Mouse (Mus musculus): Measurements from ENCODE around the gene Olfr613. TPM values are rescaled to one million over a fixed set of nuclear protein-coding genes. Genes with fewer than 3 reads are reported as not detected.
"Not testable (repeated sequence)": the region's sequence is repeated elsewhere in the genome, so short reads cannot be mapped to it uniquely, and the experiment has no call there.

The Olfr613 gene
- not detected for total RNA-seq (2021)
- long read RNA-seq, experiment 1: 0 reads
- long read RNA-seq, experiment 2: 0 reads

- DNase-seq: no peak
Measured at GRCm38 (mm10) chr7:103547774-103548173, at the start of gene Olfr613. TSS of gene Olfr613 (plus strand) at chr7:103548074.

GRCm38 (mm10) chr7:103512022-103512421, 35.9 kb upstream of the Olfr613 start, which contains the start of gene Olfr610:
TSS of gene Olfr610 (minus strand) at chr7:103512122.
- DNase-seq: no peak

GRCm38 (mm10) chr7:103520746-103521145, 27.1 kb upstream of the Olfr613 start, which contains the start of gene Olfr611:
TSS of gene Olfr611 (minus strand) at chr7:103520846.
- DNase-seq: not testable (repeated sequence)

GRCm38 (mm10) chr7:103542617-103543016, 5.3 kb upstream of the Olfr613 start, which contains the start of gene Olfr612:
TSS of gene Olfr612 (minus strand) at chr7:103542717.
- DNase-seq: not testable (repeated sequence)

- no peak for DNase-seq
Measured at GRCm38 (mm10) chr7:103555779-103556178, 7.9 kb downstream of the Olfr613 start, which contains the start of gene Olfr615. TSS of gene Olfr615 (plus strand) at chr7:103556079.

- DNase-seq: no peak
Measured at GRCm38 (mm10) chr7:103569043-103569442, 21.2 kb downstream of the Olfr613 start, which contains the start of gene Olfr616. TSS of gene Olfr616 (minus strand) at chr7:103569143.

- DNase-seq: no peak
Measured at GRCm38 (mm10) chr7:103572761-103573160, 24.9 kb downstream of the Olfr613 start, which contains the start of gene Olfr617. TSS of gene Olfr617 (plus strand) at chr7:103573061.

GRCm38 (mm10) chr7:103589803-103590202, 41.9 kb downstream of the Olfr613 start, which contains the start of gene Olfr618:
TSS of gene Olfr618 (plus strand) at chr7:103590103.
- DNase-seq: no peak

GRCm38 (mm10) chr7:103600275-103600674, 52.4 kb downstream of the Olfr613 start, which contains the start of gene Olfr619:
TSS of gene Olfr619 (plus strand) at chr7:103600575.
- no peak for DNase-seq

Small RNA genes within 50 kb of the gene (microRNA-seq; reads per million reads assigned to microRNA genes)
- 0 reads per million in 2 experiments for gene Gm26506

Other genes with a start within 250 kb of the Olfr613 start
- gene Olfr596, start 242.4 kb upstream of the Olfr613 start, total RNA-seq (2021): not detected
- gene Olfr597, start 231.8 kb upstream of the Olfr613 start, total RNA-seq (2021): not detected
- gene Olfr598, start 224.5 kb upstream of the Olfr613 start, total RNA-seq (2021): not detected
- gene Olfr599, start 212.2 kb upstream of the Olfr613 start, total RNA-seq (2021): not detected
- not detected for gene Olfr600, start 198.4 kb upstream of the Olfr613 start, total RNA-seq (2021)
- gene Olfr601, start 185.4 kb upstream of the Olfr613 start, total RNA-seq (2021): not detected
- not detected for gene Olfr603, start 161.9 kb upstream of the Olfr613 start, total RNA-seq (2021)
- not detected for gene Usp17lc, start 133.0 kb upstream of the Olfr613 start, total RNA-seq (2021)
- not detected for gene Olfr605, start 102.6 kb upstream of the Olfr613 start, total RNA-seq (2021)
- gene Olfr606, start 99.0 kb upstream of the Olfr613 start, total RNA-seq (2021): not detected
- gene Olfr607, start 83.9 kb upstream of the Olfr613 start, total RNA-seq (2021): not detected
- gene Olfr608, start 78.2 kb upstream of the Olfr613 start, total RNA-seq (2021): not detected
- gene Olfr609, start 50.0 kb upstream of the Olfr613 start, total RNA-seq (2021): not detected
- gene Olfr610, start 36.0 kb upstream of the Olfr613 start, total RNA-seq (2021): not detected
- gene Olfr611, start 27.2 kb upstream of the Olfr613 start, total RNA-seq (2021): not detected
- not detected for gene Olfr612, start 5.4 kb upstream of the Olfr613 start, total RNA-seq (2021)
- not detected for gene Olfr615, start 8.0 kb downstream of the Olfr613 start, total RNA-seq (2021)
- not detected for gene Olfr616, start 21.1 kb downstream of the Olfr613 start, total RNA-seq (2021)
- not detected for gene Olfr617, start 25.0 kb downstream of the Olfr613 start, total RNA-seq (2021)
- gene Olfr618, start 42.0 kb downstream of the Olfr613 start, total RNA-seq (2021): not detected
- not detected for gene Olfr619, start 52.5 kb downstream of the Olfr613 start, total RNA-seq (2021)
- not detected for gene Olfr620, start 64.5 kb downstream of the Olfr613 start, total RNA-seq (2021)
- gene Olfr622, start 94.6 kb downstream of the Olfr613 start, total RNA-seq (2021): not detected
- gene Olfr623, start 115.6 kb downstream of the Olfr613 start, total RNA-seq (2021): not detected
- gene Olfr624, start 123.1 kb downstream of the Olfr613 start, total RNA-seq (2021): not detected
- gene Olfr625-ps1, start 134.6 kb downstream of the Olfr613 start, total RNA-seq (2021): not detected
- gene Olfr243, start 166.6 kb downstream of the Olfr613 start, total RNA-seq (2021): not detected
- not detected for gene Olfr628, start 182.3 kb downstream of the Olfr613 start, total RNA-seq (2021)
- not detected for gene Olfr629, start 196.9 kb downstream of the Olfr613 start, total RNA-seq (2021)
- not detected for gene Olfr630, start 209.3 kb downstream of the Olfr613 start, total RNA-seq (2021)
- not detected for gene Olfr69, start 223.5 kb downstream of the Olfr613 start, total RNA-seq (2021)
- gene Olfr68, start 231.6 kb downstream of the Olfr613 start, total RNA-seq (2021): not detected
- not detected for gene Olfr67, start 243.7 kb downstream of the Olfr613 start, total RNA-seq (2021)

All from gastrocnemius, postnatal 10 days (tissue).